Mouse (Mus musculus): ENCODE measurements around the gene Smarca2. TPM values are rescaled to one million over a fixed set of nuclear protein-coding genes. Genes with fewer than 3 reads are reported as not detected.

Gene Smarca2
- polyA plus RNA-seq (2014; fragmentation: Nextera tagmentation; extraction: Ambion mirVana), result 140 and 144 TPM in 2 replicates

GRCm38 (mm10) chr19:26604755-26605300 is at the start of gene Smarca2:
TSS of gene Smarca2 (plus strand) at chr19:26605050.
- WGBS, result under 1% methylated on average over 44 of the region's 45 CpGs
- peak within 1 kb of the TSS; percentile 67 for H3K9ac ChIP-seq (replicated peaks; ENCODE audit: low read length)

GRCm38 (mm10) chr19:26564850-26565249 is 40.0 kb upstream of the Smarca2 start:
- Histone ChIP-seq H3K4me2 (ENCODE audit: low read length) (no peak overlapping the region), H3K27me3 (ENCODE audit: control insufficient read depth, insufficient read depth, low read length) (no peaks in the 10 kb centered on the region), H3K4me1 (ENCODE audit: control insufficient read depth, insufficient read depth, low read length) (no peaks in the 10 kb centered on the region), H3K9me3 (ENCODE audit: control insufficient read depth, low read length) (no peaks in the 10 kb centered on the region), H3K27ac (replicated peaks; ENCODE audit: low read depth, low read length) (no peak overlapping the region), H3K36me3 (ENCODE audit: control insufficient read depth, insufficient read depth, low read length) (no peaks in the 10 kb centered on the region), H3K9ac (replicated peaks; ENCODE audit: low read length) (no peak overlapping the region), H3K4me3 (replicated peaks; ENCODE audit: low read depth, low read length) (no peak overlapping the region)
- ATAC-seq (ENCODE audit: low FRiP score, low TSS enrichment), result no peak
- DNase-seq, result no peak
- WGBS, result 80% methylated on average over 2 of the region's 2 CpGs

More at GRCm38 (mm10) chr19:26604755-26605300, at the start of gene Smarca2:
- ATAC-seq (ENCODE audit: low FRiP score, low TSS enrichment), result peak; percentile 95
- peak; percentile 97 for DNase-seq
- Histone ChIP-seq H3K9me3 (ENCODE audit: control insufficient read depth, low read length) (no peaks in the 10 kb centered on the region), H3K4me2 (ENCODE audit: low read length) (peak within 1 kb of the TSS; percentile 99), H3K27me3 (ENCODE audit: control insufficient read depth, insufficient read depth, low read length) (peaks cover 5% of the 10 kb centered on the region; the same call in 1 of the 2 replicates), H3K36me3 (ENCODE audit: control insufficient read depth, insufficient read depth, low read length) (no peaks in the 10 kb centered on the region), H3K4me1 (ENCODE audit: control insufficient read depth, insufficient read depth, low read length) (peaks cover 17% of the 10 kb centered on the region), H3K4me3 (replicated peaks; ENCODE audit: low read depth, low read length) (peak within 1 kb of the TSS; percentile 62), H3K27ac (replicated peaks; ENCODE audit: low read depth, low read length) (peak within 1 kb of the TSS; percentile 92)

GRCm38 (mm10) chr19:26566109-26566508 is 38.7 kb upstream of the Smarca2 start:
- H3K36me3 ChIP-seq (ENCODE audit: control insufficient read depth, insufficient read depth, low read length), result no peaks in the 10 kb centered on the region
- no peak overlapping the region for H3K9ac ChIP-seq (replicated peaks; ENCODE audit: low read length)
- no peak overlapping the region for H3K4me2 ChIP-seq (ENCODE audit: low read length)
- no peak overlapping the region for H3K4me3 ChIP-seq (replicated peaks; ENCODE audit: low read depth, low read length)
- DNase-seq, result peak; percentile 18
- H3K4me1 ChIP-seq (ENCODE audit: control insufficient read depth, insufficient read depth, low read length), result no peaks in the 10 kb centered on the region
- H3K27ac ChIP-seq (replicated peaks; ENCODE audit: low read depth, low read length), result no peak overlapping the region
- no peak for ATAC-seq (ENCODE audit: low FRiP score, low TSS enrichment)
- no peaks in the 10 kb centered on the region for H3K9me3 ChIP-seq (ENCODE audit: control insufficient read depth, low read length)
- WGBS, result 82% methylated on average over 9 of the region's 9 CpGs
- H3K27me3 ChIP-seq (ENCODE audit: control insufficient read depth, insufficient read depth, low read length), result no peaks in the 10 kb centered on the region

GRCm38 (mm10) chr19:26568236-26568635 is 36.6 kb upstream of the Smarca2 start:
- H3K4me3 ChIP-seq (replicated peaks; ENCODE audit: low read depth, low read length), result no peak overlapping the region
- H3K4me1 ChIP-seq (ENCODE audit: control insufficient read depth, insufficient read depth, low read length), result no peaks in the 10 kb centered on the region
- H3K27ac ChIP-seq (replicated peaks; ENCODE audit: low read depth, low read length), result no peak overlapping the region
- no peaks in the 10 kb centered on the region for H3K9me3 ChIP-seq (ENCODE audit: control insufficient read depth, low read length)
- H3K36me3 ChIP-seq (ENCODE audit: control insufficient read depth, insufficient read depth, low read length), result no peaks in the 10 kb centered on the region
- H3K9ac ChIP-seq (replicated peaks; ENCODE audit: low read length), result no peak overlapping the region
- H3K4me2 ChIP-seq (ENCODE audit: low read length), result no peak overlapping the region
- DNase-seq, result no peak
- ATAC-seq (ENCODE audit: low FRiP score, low TSS enrichment), result no peak
- WGBS, result 79% methylated on average over 5 of the region's 5 CpGs
- no peaks in the 10 kb centered on the region for H3K27me3 ChIP-seq (ENCODE audit: control insufficient read depth, insufficient read depth, low read length)

- WGBS, result 90% methylated on average over 5 of the region's 5 CpGs
- no peaks in the 10 kb centered on the region for H3K4me1 ChIP-seq (ENCODE audit: control insufficient read depth, insufficient read depth, low read length)
- H3K9me3 ChIP-seq (ENCODE audit: control insufficient read depth, low read length), result no peaks in the 10 kb centered on the region
- H3K36me3 ChIP-seq (ENCODE audit: control insufficient read depth, insufficient read depth, low read length), result no peaks in the 10 kb centered on the region
- H3K4me3 ChIP-seq (replicated peaks; ENCODE audit: low read depth, low read length), result no peak overlapping the region
- no peaks in the 10 kb centered on the region for H3K27me3 ChIP-seq (ENCODE audit: control insufficient read depth, insufficient read depth, low read length)
- ATAC-seq (ENCODE audit: low FRiP score, low TSS enrichment) (no peak), DNase-seq (no peak)
- H3K4me2 ChIP-seq (ENCODE audit: low read length), result no peak overlapping the region
- no peak overlapping the region for H3K27ac ChIP-seq (replicated peaks; ENCODE audit: low read depth, low read length)
- H3K9ac ChIP-seq (replicated peaks; ENCODE audit: low read length), result no peak overlapping the region
These were observed 35.9 kb upstream of the Smarca2 start for GRCm38 (mm10) chr19:26568941-26569340.

- Histone ChIP-seq H3K9me3 (ENCODE audit: control insufficient read depth, low read length) (no peaks in the 10 kb centered on the region), H3K27me3 (ENCODE audit: control insufficient read depth, insufficient read depth, low read length) (no peaks in the 10 kb centered on the region), H3K9ac (replicated peaks; ENCODE audit: low read length) (no peak overlapping the region), H3K4me1 (ENCODE audit: control insufficient read depth, insufficient read depth, low read length) (no peaks in the 10 kb centered on the region), H3K36me3 (ENCODE audit: control insufficient read depth, insufficient read depth, low read length) (no peaks in the 10 kb centered on the region), H3K4me2 (ENCODE audit: low read length) (no peak overlapping the region), H3K27ac (replicated peaks; ENCODE audit: low read depth, low read length) (no peak overlapping the region), H3K4me3 (replicated peaks; ENCODE audit: low read depth, low read length) (no peak overlapping the region)
- ATAC-seq (ENCODE audit: low FRiP score, low TSS enrichment), result no peak
- no peak for DNase-seq
- WGBS, result 91% methylated on average over 1 of the region's 1 CpGs
These were observed 35.4 kb upstream of the Smarca2 start for GRCm38 (mm10) chr19:26569461-26569860.

GRCm38 (mm10) chr19:26579645-26580044 is 25.2 kb upstream of the Smarca2 start:
- ATAC-seq (ENCODE audit: low FRiP score, low TSS enrichment) (no peak), DNase-seq (no peak)
- H3K27ac ChIP-seq (replicated peaks; ENCODE audit: low read depth, low read length), result no peak overlapping the region
- H3K4me2 ChIP-seq (ENCODE audit: low read length), result no peak overlapping the region
- WGBS, result 80% methylated on average over 5 of the region's 5 CpGs
- H3K4me1 ChIP-seq (ENCODE audit: control insufficient read depth, insufficient read depth, low read length), result no peaks in the 10 kb centered on the region
- H3K9ac ChIP-seq (replicated peaks; ENCODE audit: low read length), result no peak overlapping the region
- H3K27me3 ChIP-seq (ENCODE audit: control insufficient read depth, insufficient read depth, low read length), result no peaks in the 10 kb centered on the region
- no peaks in the 10 kb centered on the region for H3K36me3 ChIP-seq (ENCODE audit: control insufficient read depth, insufficient read depth, low read length)
- no peaks in the 10 kb centered on the region for H3K9me3 ChIP-seq (ENCODE audit: control insufficient read depth, low read length)
- H3K4me3 ChIP-seq (replicated peaks; ENCODE audit: low read depth, low read length), result no peak overlapping the region

GRCm38 (mm10) chr19:26580061-26580460 is 24.8 kb upstream of the Smarca2 start:
- Histone ChIP-seq H3K9me3 (ENCODE audit: control insufficient read depth, low read length) (no peaks in the 10 kb centered on the region), H3K4me3 (replicated peaks; ENCODE audit: low read depth, low read length) (no peak overlapping the region), H3K27me3 (ENCODE audit: control insufficient read depth, insufficient read depth, low read length) (no peaks in the 10 kb centered on the region), H3K9ac (replicated peaks; ENCODE audit: low read length) (no peak overlapping the region), H3K36me3 (ENCODE audit: control insufficient read depth, insufficient read depth, low read length) (no peaks in the 10 kb centered on the region), H3K27ac (replicated peaks; ENCODE audit: low read depth, low read length) (no peak overlapping the region), H3K4me2 (ENCODE audit: low read length) (no peak overlapping the region), H3K4me1 (ENCODE audit: control insufficient read depth, insufficient read depth, low read length) (no peaks in the 10 kb centered on the region)
- 87% methylated on average over 1 of the region's 1 CpGs for WGBS
- DNase-seq (no peak), ATAC-seq (ENCODE audit: low FRiP score, low TSS enrichment) (no peak)

GRCm38 (mm10) chr19:26594661-26595060 is 10.2 kb upstream of the Smarca2 start:
- Histone ChIP-seq H3K36me3 (ENCODE audit: control insufficient read depth, insufficient read depth, low read length) (no peaks in the 10 kb centered on the region), H3K4me2 (ENCODE audit: low read length) (no peak overlapping the region), H3K4me3 (replicated peaks; ENCODE audit: low read depth, low read length) (no peak overlapping the region), H3K9me3 (ENCODE audit: control insufficient read depth, low read length) (no peaks in the 10 kb centered on the region), H3K4me1 (ENCODE audit: control insufficient read depth, insufficient read depth, low read length) (no peaks in the 10 kb centered on the region), H3K27ac (replicated peaks; ENCODE audit: low read depth, low read length) (no peak overlapping the region), H3K27me3 (ENCODE audit: control insufficient read depth, insufficient read depth, low read length) (no peaks in the 10 kb centered on the region), H3K9ac (replicated peaks; ENCODE audit: low read length) (no peak overlapping the region)
- DNase-seq (no peak), ATAC-seq (ENCODE audit: low FRiP score, low TSS enrichment) (no peak)

Data from midbrain, embryonic 14.5 days (tissue).